Mouse (Mus musculus) MEL (cell line): ENCODE data around the gene Serp2.

ENCODE experiments used
- CTCF ChIP-seq, 3 experiments: IDR thresholded peaks in 2 of 3; conservative IDR thresholded peaks in 1 of 3; 2 replicates each; pipeline ENCODE4 v1.5.1; 2011 to 2012; ENCODE audit warnings: low read length in 3 of 3, low read depth in 2 of 3, mild to moderate bottlenecking in 2 of 3, improper control_type of control experiment in 1 of 3, inconsistent platforms in 1 of 3, mixed read lengths in 1 of 3, moderate library complexity in 1 of 3; ENCODE audit not compliant: control insufficient read depth in 1 of 3, insufficient read depth in 1 of 3, poor library complexity in 1 of 3, severe bottlenecking in 1 of 3
- NRF1 ChIP-seq: IDR thresholded peaks from 2 replicates; pipeline ENCODE4 v1.6.1; 2014; ENCODE audit warnings: low read depth, mild to moderate bottlenecking, inconsistent platforms, low read length, improper control_type of control experiment, moderate library complexity; ENCODE audit not compliant: poor library complexity, insufficient read depth, severe bottlenecking
- UBTF ChIP-seq: IDR thresholded peaks from 2 replicates; pipeline ENCODE4 v1.6.1; 2012; ENCODE audit warnings: low read depth, mild to moderate bottlenecking, inconsistent platforms, low read length, improper control_type of control experiment, moderate library complexity, borderline replicate concordance; ENCODE audit not compliant: insufficient read depth
- ZNF384 ChIP-seq: IDR thresholded peaks from 2 replicates; pipeline ENCODE4 v1.6.1; 2012; ENCODE audit warnings: low read depth, mild to moderate bottlenecking, inconsistent platforms, low read length, improper control_type of control experiment

DNA sequence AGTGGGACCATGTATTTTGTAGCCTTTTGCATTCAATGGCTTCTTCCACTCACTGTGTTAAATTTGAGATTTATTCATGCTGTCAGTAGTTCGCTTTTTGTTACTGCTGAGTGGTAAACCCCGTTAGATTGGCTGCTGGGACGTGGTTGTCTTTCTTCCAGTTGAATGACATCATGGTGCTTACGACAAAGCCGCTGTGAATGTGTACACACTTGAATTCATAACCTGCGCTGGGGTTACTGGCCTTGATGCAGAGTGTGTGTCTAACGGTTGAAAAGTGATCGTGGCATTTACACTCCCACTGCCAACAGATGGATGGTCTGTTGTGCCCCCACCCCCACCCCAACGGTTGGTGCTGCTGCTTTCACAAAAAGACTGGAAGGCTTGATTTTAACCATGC, 59.5 kb downstream of the Serp2 start:
- TF ChIP-seq CTCF (IDR thresholded peaks at IDR 0.05 in 2 of 3, conservative IDR thresholded peaks at IDR 0.05 in 1 of 3; ENCODE audit: control insufficient read depth in 1 of 3, insufficient read depth in 1 of 3, low read depth in 2 of 3, low read length in 3 of 3, poor library complexity in 1 of 3, severe bottlenecking in 1 of 3), result no peak
- no peak for TF ChIP-seq NRF1
- no peak for TF ChIP-seq ZNF384
- TF ChIP-seq UBTF, result no peak
